ENCODE assay signal across 10 mouse cellular contexts in the genomic region with DNA sequence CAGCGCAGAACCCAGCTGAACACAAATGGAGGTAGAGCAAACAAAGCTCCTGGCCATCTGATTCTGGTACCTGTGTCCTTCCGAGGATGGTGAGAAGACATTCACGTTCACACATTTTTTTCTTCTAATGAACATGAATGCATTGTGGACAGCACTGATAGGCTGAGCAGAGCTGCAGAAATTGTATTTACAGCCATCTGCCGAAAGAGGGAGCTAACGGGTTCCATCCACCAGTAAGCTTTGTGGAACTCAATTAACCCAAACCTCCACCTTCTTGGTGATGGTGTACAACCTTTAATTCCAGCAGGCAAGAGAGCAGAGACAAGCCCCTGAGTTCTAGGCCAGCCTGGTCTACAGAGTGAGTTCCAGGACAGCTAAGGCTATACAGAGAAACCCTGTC. TPM values are rescaled to one million over a fixed set of nuclear protein-coding genes. Genes with fewer than 3 reads are reported as not detected.
DNase-seq lines count a peak whose midpoint lies in the region; ATAC-seq and TF ChIP-seq lines count a peak whose summit lies in the region.
"Had no signal": no experiment of that assay in that cellular context is flagged by ENCODE, and none has a peak within 500 bp of the region (broad histone marks: within the 10 kb centered on the region; RNA-seq: fewer than 3 reads in every experiment).

No protein-coding gene starts in this region.

- H3K36me3 ChIP-seq in kidney, postnatal 0 days (ENCODE audit: insufficient read depth, low read length), result no peaks in the 10 kb centered on the region
- no peaks in the 10 kb centered on the region for H3K36me3 ChIP-seq in kidney, embryonic 15.5 days

- no peaks in the 10 kb centered on the region for H3K27me3 ChIP-seq in kidney, postnatal 0 days (ENCODE audit: insufficient read depth, low read length)
- H3K27me3 ChIP-seq in kidney, embryonic 15.5 days, result peaks cover 37% of the 10 kb centered on the region

- intact Hi-C loops in gastrocnemius, postnatal 36 days (cut with DNase I), result loop anchor here (2.0 kb wide), 1 partner anchor 31 kb away; no protein-coding TSS in a partner anchor

- peak; percentile 65 for TF ChIP-seq CTCF in kidney, postnatal 0 days (IDR thresholded peaks at IDR 0.05; ENCODE audit: low read depth)

- no peak overlapping the region for H3K4me3 ChIP-seq in kidney, postnatal 0 days (replicated peaks; ENCODE audit: low read depth, low read length)
- no peak overlapping the region for H3K4me3 ChIP-seq in kidney, embryonic 15.5 days (replicated peaks)
- H3K4me3 ChIP-seq: megakaryocyte, embryonic 14.5 days had no signal

- peak; percentile 65 for DNase-seq in kidney, postnatal 0 days (ENCODE audit: low spot score)
- DNase-seq in CD4-positive, CD25-positive, alpha-beta regulatory T cell, adult 2 months (ENCODE audit: low read depth, low spot score), result peak; percentile 69
- peak; percentile 21 for DNase-seq in lung, postnatal 14 days
- DNase-seq in spleen, adult 12 weeks (ENCODE audit: low spot score), result no peak
- no peak for DNase-seq in adrenal gland, adult 2 months
- no peak for DNase-seq in gastrocnemius, postnatal 36 days

- H3K9me3 ChIP-seq in kidney, postnatal 0 days (replicated peaks; ENCODE audit: low read length), result no peaks in the 10 kb centered on the region
- H3K9me3 ChIP-seq in kidney, embryonic 15.5 days (replicated peaks), result no peaks in the 10 kb centered on the region
- H3K9me3 ChIP-seq: megakaryocyte, embryonic 14.5 days had no signal

- no peak for ATAC-seq in kidney, postnatal 0 days (replicated peaks; ENCODE audit: low FRiP score, low read depth)
- ATAC-seq in kidney, embryonic 15.5 days (replicated peaks; ENCODE audit: low FRiP score), result no peak
- ATAC-seq in activated CD4-positive, CD25-positive, alpha-beta regulatory T cell, adult 4 months, result peak; percentile 43

- WGBS in kidney, postnatal 0 days, result 44% methylated on average over 5 of the region's 5 CpGs
- WGBS in kidney, embryonic 15.5 days, result 41% methylated on average over 5 of the region's 5 CpGs

- no peaks in the 10 kb centered on the region for H3K4me1 ChIP-seq in kidney, postnatal 0 days (replicated peaks; ENCODE audit: insufficient read depth, low read length)
- H3K4me1 ChIP-seq in kidney, embryonic 15.5 days, result peaks cover 15% of the 10 kb centered on the region; the same call in 1 of the 2 replicates

- H3K4me2 ChIP-seq in kidney, postnatal 0 days (ENCODE audit: low read length), result no peak overlapping the region
- H3K4me2 ChIP-seq in kidney, embryonic 15.5 days, result no peak overlapping the region

- H3K9ac ChIP-seq in kidney, postnatal 0 days (ENCODE audit: low read depth, low read length), result no peak overlapping the region
- no peak overlapping the region for H3K9ac ChIP-seq in kidney, embryonic 15.5 days

- H3K27ac ChIP-seq in kidney, postnatal 0 days, result no peak overlapping the region
- H3K27ac ChIP-seq in kidney, embryonic 15.5 days, result no peak overlapping the region

RNA-seq across cellular contexts. Expression of gene Aipl1, which starts 11.5 kb away (rescaled TPM):
- 0.38 and 0.41 TPM in 2 replicates for polyA plus RNA-seq in kidney, postnatal 0 days (2015; fragmentation: Nextera tagmentation; extraction: Ambion mirVana)
- polyA plus RNA-seq in kidney, embryonic 15.5 days (2015; fragmentation: Nextera tagmentation; extraction: Ambion mirVana), result 0.30 and 0.38 TPM in 2 replicates
- under 1 TPM in 1 of 2 experiments, not detected in 1; 0.33 TPM for polyA plus RNA-seq in activated CD4-positive, CD25-positive, alpha-beta regulatory T cell, adult 4 months (2017; shearing (Covaris generic))
- total RNA-seq in adrenal gland, adult 2 months (2021), result not detected
- polyA plus RNA-seq in adrenal gland, adult 2 months (2012; rRNA removed), result 0.06 and 0.07 TPM in 2 replicates
- not detected for total RNA-seq in gastrocnemius, postnatal 36 days (2021)
- total RNA-seq: gastrocnemius, adult 18-20 months had no signal

RNA-seq across cellular contexts. Expression of gene Pimreg, which starts 16.0 kb away (rescaled TPM):
- polyA plus RNA-seq in kidney, postnatal 0 days (2015; fragmentation: Nextera tagmentation; extraction: Ambion mirVana), result 54.8 and 58.1 TPM in 2 replicates
- 122 and 131 TPM in 2 replicates for polyA plus RNA-seq in kidney, embryonic 15.5 days (2015; fragmentation: Nextera tagmentation; extraction: Ambion mirVana)
- polyA plus RNA-seq in activated CD4-positive, CD25-positive, alpha-beta regulatory T cell, adult 4 months (2017; shearing (Covaris generic)), result 1 to 10 TPM; 9.5 to 9.7 TPM
- total RNA-seq in adrenal gland, adult 2 months (2021), result 1 to 10 TPM; 1.7 to 2.8 TPM
- polyA plus RNA-seq in adrenal gland, adult 2 months (2012; rRNA removed), result 2.7 and 3.0 TPM in 2 replicates
- total RNA-seq in gastrocnemius, postnatal 36 days (2021), result under 1 TPM; 0.62 to 0.71 TPM
- total RNA-seq: gastrocnemius, adult 18-20 months had no signal

Comparison
In these comparisons a context has a peak if more than half of its experiments do, and no peak if none do; other contexts are left out.
1. DNase-seq: peak in kidney, postnatal 0 days (single experiment), CD4-positive, CD25-positive, alpha-beta regulatory T cell, adult 2 months (single experiment) and lung, postnatal 14 days (single experiment); none in spleen, adult 12 weeks (single experiment), adrenal gland, adult 2 months (single experiment) and gastrocnemius, postnatal 36 days (0 of 2).